In genomic region chr11:87968356-87969122, GRCm38 (mm10) we compare ENCODE assay signal across 8 mouse cellular contexts. TPM values are rescaled to one million over a fixed set of nuclear protein-coding genes. Genes with fewer than 3 reads are reported as not detected.
A peak's percentile ranks its signal among the peaks of the same experiment; 100 is the strongest.
DNase-seq lines count a peak whose midpoint lies in the region; ATAC-seq and TF ChIP-seq lines count a peak whose summit lies in the region.
"Had no signal": no experiment of that assay in that cellular context is flagged by ENCODE, and none has a peak within 500 bp of the region (broad histone marks: within the 10 kb centered on the region; RNA-seq: fewer than 3 reads in every experiment).

No protein-coding gene starts in this region.

- no peak for ATAC-seq in kidney, embryonic 15.5 days (replicated peaks; ENCODE audit: low FRiP score)
- no peak for ATAC-seq in limb, embryonic 12.5 days (ENCODE audit: insufficient number of reproducible peaks, insufficient read depth, low FRiP score, low TSS enrichment, low read depth)

- H3K4me2 ChIP-seq in kidney, embryonic 15.5 days: peak overlapping the region; percentile 57; the same call in 1 of the 2 replicates
- peak overlapping the region; percentile 51 for H3K4me2 ChIP-seq in limb, embryonic 12.5 days

- no peaks in the 10 kb centered on the region for H3K9me3 ChIP-seq in kidney, embryonic 15.5 days (replicated peaks)
- no peaks in the 10 kb centered on the region for H3K9me3 ChIP-seq in limb, embryonic 12.5 days

- no peak overlapping the region for H3K27ac ChIP-seq in kidney, embryonic 15.5 days
- no peak overlapping the region for H3K27ac ChIP-seq in limb, embryonic 12.5 days
- H3K27ac ChIP-seq: macrophage had no signal

- 13% methylated on average over 19 of the region's 20 CpGs for WGBS in kidney, embryonic 15.5 days
- 15% methylated on average over 17 of the region's 20 CpGs for WGBS in limb, embryonic 12.5 days

- intact Hi-C loops in left cerebral cortex, postnatal 10 days (cut with DNase I): loop anchor here (5.0 kb wide), 1 partner anchor 854 kb away; no protein-coding TSS in a partner anchor

- peak; percentile 9; the same call in 1 of the 2 replicates for TF ChIP-seq CTCF in brain, embryonic 14.5 days (IDR thresholded peaks at IDR 0.05; ENCODE audit: borderline replicate concordance, extremely low read depth, insufficient read depth, insufficient read length)

- no peak overlapping the region for H3K4me3 ChIP-seq in kidney, embryonic 15.5 days (replicated peaks)
- H3K4me3 ChIP-seq in limb, embryonic 12.5 days (replicated peaks): 0 out of 2 replicates have a peak overlapping the region, but pooled peaks have one; percentile 13

- H3K27me3 ChIP-seq in kidney, embryonic 15.5 days: peaks cover 4% of the 10 kb centered on the region; the same call in 1 of the 2 replicates
- peaks cover 9% of the 10 kb centered on the region for H3K27me3 ChIP-seq in limb, embryonic 12.5 days
- H3K27me3 ChIP-seq in splenic B cell, adult 2 months (ENCODE audit: control insufficient read depth, insufficient read depth, low read length, poor library complexity, severe bottlenecking): no peaks in the 10 kb centered on the region

- TF ChIP-seq POLR2A in brain, embryonic 14.5 days (IDR thresholded peaks at IDR 0.05; ENCODE audit: borderline replicate concordance, extremely low read depth, insufficient read depth, insufficient read length, poor library complexity, severe bottlenecking): no peak

- H3K36me3 ChIP-seq in kidney, embryonic 15.5 days: no peaks in the 10 kb centered on the region
- H3K36me3 ChIP-seq in limb, embryonic 12.5 days: no peaks in the 10 kb centered on the region
- H3K36me3 ChIP-seq in splenic B cell, adult 2 months (ENCODE audit: control insufficient read depth, insufficient read depth, low read length, poor library complexity, severe bottlenecking): no peaks in the 10 kb centered on the region

- no peak overlapping the region for H3K9ac ChIP-seq in kidney, embryonic 15.5 days
- no peak overlapping the region for H3K9ac ChIP-seq in limb, embryonic 12.5 days (replicated peaks)

- DNase-seq in kidney, adult 9 months: no peak
- DNase-seq in brain, embryonic 14.5 days (ENCODE audit: low read depth): no peak
- DNase-seq in splenic B cell, adult 2 months (ENCODE audit: low read depth, low spot score): peak; percentile 64
- no peak for DNase-seq in left cerebral cortex, postnatal 10 days (ENCODE audit: extremely low spot score in 1 of 2, low spot score in 2 of 2)
- DNase-seq in testis, postnatal 10 days (ENCODE audit: low spot score): no peak

- peaks cover 6% of the 10 kb centered on the region; the same call in 1 of the 2 replicates for H3K4me1 ChIP-seq in kidney, embryonic 15.5 days
- peaks cover 12% of the 10 kb centered on the region for H3K4me1 ChIP-seq in limb, embryonic 12.5 days (replicated peaks)

RNA-seq across cellular contexts. Expression of gene Dynll2, which starts 18.8 kb away (rescaled TPM):
- 22.9 and 25.0 TPM in 2 replicates for polyA plus RNA-seq in kidney, embryonic 15.5 days (2015; fragmentation: Nextera tagmentation; extraction: Ambion mirVana)
- polyA plus RNA-seq in brain, embryonic 14.5 days (2012; rRNA removed): 227 and 321 TPM in 2 replicates
- 23.0 and 23.4 TPM in 2 replicates for polyA plus RNA-seq in limb, embryonic 12.5 days (2016; fragmentation: Nextera tagmentation; extraction: Ambion mirVana)
- total RNA-seq in left cerebral cortex, postnatal 10 days (2021): 100 to 1,000 TPM; 373 to 406 TPM

RNA-seq across cellular contexts. Expression of gene Olfr464, which starts 47.8 kb away (rescaled TPM):
- polyA plus RNA-seq in kidney, embryonic 15.5 days (2015; fragmentation: Nextera tagmentation; extraction: Ambion mirVana): not detected in 2 replicates
- polyA plus RNA-seq in brain, embryonic 14.5 days (2012; rRNA removed): 0.18 TPM in 1 of 2 replicates, not detected in the other
- not detected in 2 replicates for polyA plus RNA-seq in limb, embryonic 12.5 days (2016; fragmentation: Nextera tagmentation; extraction: Ambion mirVana)
- under 1 TPM in 1 of 2 experiments, not detected in 1; 0.22 TPM for total RNA-seq in left cerebral cortex, postnatal 10 days (2021)
- polyA plus RNA-seq: macrophage had no signal
